Mouse (Mus musculus) ovary, postnatal 14 days (tissue): ENCODE data around the gene Krtap4-1.
"Not testable (repeated sequence)": the region's sequence is repeated elsewhere in the genome, so short reads cannot be mapped to it uniquely, and the experiment has no call there.

Experiments
- DNase-seq: peaks from one replicate; pipeline ENCODE4 v3.0.0; 2022; ENCODE audit warnings: low spot score

Gene Krtap4-1

DNA sequence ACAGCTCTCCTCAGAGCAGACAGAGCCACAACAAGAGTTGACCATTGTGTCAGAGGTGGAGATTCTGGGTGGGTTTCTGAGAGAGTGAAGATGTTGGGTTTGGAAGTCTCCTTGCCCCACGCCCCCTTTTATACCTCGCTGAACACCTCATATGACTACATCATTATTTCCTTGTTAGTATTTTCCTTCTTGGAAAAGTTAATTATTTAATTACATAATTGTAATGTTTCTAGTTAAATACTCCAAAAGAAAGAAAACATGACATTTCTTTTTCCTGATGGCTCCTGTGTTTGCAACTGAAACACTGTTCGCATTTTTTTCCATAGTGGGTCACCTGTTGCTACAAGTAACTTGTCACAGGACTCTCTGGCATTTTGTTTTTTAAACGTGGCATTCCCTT, at the start of gene Krtap4-1:
TSS of gene Krtap4-1 (minus strand) at position 101 of the 400 bp plus-strand sequence.
- no peak for DNase-seq

GRCm38 (mm10) chr11:99665860-99666259, 37.8 kb upstream of the Krtap4-1 start, which contains the start of gene Krtap4-6:
Gene Krtap4-6 (minus strand): TSS chr11:99665960.
- DNase-seq, result no peak

DNA sequence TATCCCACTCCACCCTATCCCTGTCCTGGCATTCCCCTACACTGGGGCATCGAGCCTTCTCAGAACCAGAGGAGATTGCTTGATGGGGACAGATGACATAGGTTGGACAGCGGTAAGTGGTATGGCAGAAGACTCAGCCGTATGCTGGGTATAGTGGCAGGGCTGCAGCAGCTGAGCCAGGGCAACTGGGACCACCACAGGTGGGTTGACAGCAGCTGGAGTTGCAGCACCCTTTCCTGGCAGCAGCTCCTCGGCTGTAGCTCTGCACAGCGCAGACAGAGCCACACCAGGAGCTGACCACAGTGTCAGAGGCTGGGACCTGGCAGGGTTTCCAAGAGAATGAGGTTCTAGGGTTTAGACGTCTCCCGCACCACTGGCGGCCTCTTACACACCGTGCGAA, 34.8 kb upstream of the Krtap4-1 start:
- DNase-seq, result no peak

DNA sequence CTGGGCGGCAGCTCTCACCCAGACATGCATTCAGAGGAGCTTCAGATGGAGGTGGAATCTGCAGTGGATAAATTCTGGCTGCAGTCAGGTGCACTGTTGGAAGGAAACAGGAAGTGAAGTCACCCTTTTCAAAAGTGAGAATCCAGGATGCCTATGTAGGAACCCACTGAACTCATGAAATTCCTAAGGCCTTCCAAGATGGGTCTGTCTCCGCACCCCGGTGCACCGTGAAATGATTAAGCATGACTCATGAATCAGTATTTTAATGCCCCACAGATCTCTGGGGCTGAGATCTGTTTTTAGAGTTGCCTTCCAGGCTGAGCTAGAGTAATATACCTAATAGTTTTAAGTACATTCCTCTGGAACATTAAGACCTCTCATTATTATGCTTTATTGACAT, 31.2 kb upstream of the Krtap4-1 start:
- no peak for DNase-seq

- DNase-seq, result not testable (repeated sequence)
Measured at GRCm38 (mm10) chr11:99658467-99659010, 30.5 kb upstream of the Krtap4-1 start, which contains the start of gene Gm11563. Gene Gm11563 (minus strand): TSS chr11:99658960.

- no peak for DNase-seq
Measured at GRCm38 (mm10) chr11:99657051-99657450, 29.0 kb upstream of the Krtap4-1 start.

- no peak for DNase-seq
Measured at GRCm38 (mm10) chr11:99650136-99650535, 22.1 kb upstream of the Krtap4-1 start, which contains the start of gene Gm11555. Gene Gm11555 (minus strand): TSS chr11:99650236.

DNA sequence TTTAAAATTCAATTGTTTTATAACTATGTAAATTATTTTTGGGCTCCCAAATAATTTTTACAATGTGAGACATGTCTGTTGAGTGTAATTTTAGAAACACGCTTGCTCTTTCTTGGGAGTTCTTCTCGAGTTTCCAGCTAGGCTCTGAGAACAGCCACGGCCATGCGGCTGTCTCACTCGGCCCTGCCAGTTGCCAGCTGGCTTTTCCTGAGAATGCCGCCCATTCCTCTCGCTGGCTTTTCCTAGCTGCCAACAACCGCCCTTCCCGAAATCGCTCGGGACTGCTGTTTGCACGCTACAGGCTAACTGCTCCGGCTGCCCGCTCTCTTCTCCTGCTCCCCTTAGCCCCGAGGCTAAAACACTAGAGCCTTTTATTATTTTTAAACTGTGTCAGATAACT, 18.4 kb upstream of the Krtap4-1 start:
- DNase-seq, result no peak

DNA sequence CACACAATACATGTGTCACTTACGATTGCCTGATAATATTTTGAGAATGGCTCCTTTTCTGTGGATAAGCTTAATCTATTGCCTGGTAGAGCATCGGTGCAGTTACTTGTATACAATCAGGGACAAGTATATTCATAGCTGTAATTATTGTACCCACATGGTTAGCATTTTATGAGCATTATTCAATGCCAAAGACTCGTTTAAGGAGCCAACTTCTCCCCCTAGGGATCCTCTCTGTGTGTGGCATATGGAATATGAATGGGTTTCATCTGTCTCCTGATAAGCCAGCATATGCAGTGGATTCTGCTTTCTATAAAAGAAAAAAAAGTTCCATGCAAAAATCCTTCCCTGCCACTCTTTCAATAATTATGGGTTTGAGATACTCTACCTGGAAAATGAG, 16.3 kb upstream of the Krtap4-1 start:
- no peak for DNase-seq

DNA sequence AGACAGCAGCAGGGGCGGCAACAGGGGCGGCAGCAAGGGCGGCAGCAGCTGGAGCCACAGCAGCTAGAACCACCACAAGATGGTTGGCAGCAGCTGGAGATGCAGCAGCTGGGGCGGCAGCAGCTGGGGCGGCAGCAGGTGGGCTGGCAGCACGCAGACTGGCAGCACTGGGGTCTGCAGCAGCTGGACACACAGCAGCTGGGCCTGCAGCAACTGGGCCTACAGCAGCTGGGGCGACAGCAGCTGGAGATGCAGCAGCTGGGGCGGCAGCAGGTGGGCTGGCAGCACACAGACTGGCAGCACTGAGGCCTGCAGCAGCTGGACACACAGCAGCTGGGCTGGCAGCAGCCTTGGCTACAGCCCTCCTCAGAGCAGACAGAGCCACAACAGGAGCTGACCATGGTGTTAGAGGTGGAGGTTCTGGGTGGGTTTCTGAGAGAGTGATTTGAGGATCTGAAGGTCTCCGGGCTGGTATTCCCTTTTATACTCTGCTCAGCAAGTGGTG, 15.6 kb upstream of the Krtap4-1 start, which contains the start of gene Krtap4-7:
TSS of gene Krtap4-7 (minus strand) at position 455 of the 505 bp plus-strand sequence.
- DNase-seq, result not testable (repeated sequence)

DNA sequence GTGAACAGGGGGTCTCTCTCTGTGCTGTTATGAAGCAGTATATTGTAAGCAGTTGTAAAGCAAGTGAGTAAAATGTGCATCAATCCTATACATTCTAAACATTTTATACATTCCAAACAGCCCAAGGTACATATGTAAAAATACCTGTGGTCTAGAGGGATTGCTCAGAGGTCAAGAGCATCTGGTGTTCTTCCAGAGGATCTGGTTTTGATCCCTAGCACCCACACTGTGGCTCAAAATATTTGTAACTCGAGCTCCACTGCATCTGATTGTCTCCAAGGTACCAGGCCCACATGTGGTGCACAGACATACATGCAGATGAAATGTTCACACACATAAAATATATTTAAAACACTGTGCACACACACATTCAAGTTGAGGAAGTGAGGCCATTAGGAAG, 12.9 kb upstream of the Krtap4-1 start:
- DNase-seq, result no peak

- no peak for DNase-seq
Measured at GRCm38 (mm10) chr11:99637086-99637485, 9.0 kb upstream of the Krtap4-1 start.

- no peak for DNase-seq
Measured at GRCm38 (mm10) chr11:99634653-99635134, 6.7 kb upstream of the Krtap4-1 start, which contains the start of gene Krtap4-2. Gene Krtap4-2 (minus strand): TSS chr11:99635084.

GRCm38 (mm10) chr11:99633293-99633692, 5.3 kb upstream of the Krtap4-1 start:
- no peak for DNase-seq

DNA sequence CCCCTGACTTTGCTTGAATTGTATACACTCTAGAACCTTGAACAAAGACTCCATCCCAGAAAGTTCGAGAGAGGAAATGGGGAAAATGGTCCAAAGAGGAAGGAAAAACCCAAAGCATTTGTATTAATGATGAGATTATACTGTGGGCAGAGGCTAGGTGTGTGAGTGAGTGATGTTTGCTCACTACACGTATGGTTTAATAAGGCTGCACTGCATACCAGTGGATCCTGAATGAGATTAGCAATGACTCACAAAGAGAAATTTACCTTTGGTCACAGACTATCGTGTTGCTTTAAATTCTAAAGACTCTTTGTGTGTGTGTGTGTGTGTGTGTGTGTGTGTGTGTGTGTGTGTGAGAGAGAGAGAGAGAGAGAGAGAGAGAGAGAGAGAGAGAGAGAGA, 2.9 kb upstream of the Krtap4-1 start:
- no peak for DNase-seq

DNA sequence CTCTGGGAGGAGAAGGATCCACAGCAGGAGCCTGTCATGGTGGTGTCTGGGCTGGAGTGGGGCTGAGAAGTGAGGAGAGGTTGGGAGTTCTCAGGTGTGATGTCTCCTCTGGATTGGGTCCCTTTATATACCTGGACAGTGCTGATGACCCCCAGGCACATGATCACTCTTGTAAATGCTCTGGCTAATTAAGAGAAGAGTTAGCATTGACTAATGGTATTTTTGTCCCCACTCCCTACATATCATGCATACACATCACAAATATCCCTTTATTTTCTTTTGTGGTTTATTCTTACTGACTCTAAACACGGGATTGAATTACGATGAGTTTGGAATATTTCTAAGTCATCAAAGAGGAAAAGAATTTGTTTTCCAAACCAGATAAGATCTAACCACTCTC, 7.7 kb downstream of the Krtap4-1 start, which contains the start of gene Gm11562:
TSS of gene Gm11562 (minus strand) at position 101 of the 400 bp plus-strand sequence.
- no peak for DNase-seq

GRCm38 (mm10) chr11:99614796-99615363, 13.2 kb downstream of the Krtap4-1 start, which contains the start of gene Krtap2-4:
Gene Krtap2-4 (minus strand): TSS chr11:99614846.
- no peak for DNase-seq

DNA sequence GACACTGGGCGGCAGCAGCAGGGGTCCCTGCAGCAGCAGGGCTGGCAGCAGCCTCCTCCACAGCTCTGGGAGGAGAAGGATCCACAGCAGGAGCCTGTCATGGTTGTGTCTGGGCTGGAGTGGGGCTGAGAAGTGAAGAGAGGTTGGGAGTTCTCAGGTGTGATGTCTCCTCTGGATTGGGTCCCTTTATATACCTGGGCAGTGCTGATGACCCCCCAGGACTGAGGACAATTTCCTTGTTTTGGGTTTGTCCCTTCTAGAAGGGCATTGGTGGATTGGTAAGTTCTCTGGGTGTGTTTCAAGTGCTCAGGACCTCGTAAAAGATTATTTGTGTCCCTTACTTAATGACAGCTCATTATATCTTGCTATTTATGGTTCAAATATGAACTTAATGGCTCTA, 17.9 kb downstream of the Krtap4-1 start, which contains the start of gene Gm11937:
TSS of gene Gm11937 (minus strand) at position 101 of the 400 bp plus-strand sequence.
- not testable (repeated sequence) for DNase-seq

DNA sequence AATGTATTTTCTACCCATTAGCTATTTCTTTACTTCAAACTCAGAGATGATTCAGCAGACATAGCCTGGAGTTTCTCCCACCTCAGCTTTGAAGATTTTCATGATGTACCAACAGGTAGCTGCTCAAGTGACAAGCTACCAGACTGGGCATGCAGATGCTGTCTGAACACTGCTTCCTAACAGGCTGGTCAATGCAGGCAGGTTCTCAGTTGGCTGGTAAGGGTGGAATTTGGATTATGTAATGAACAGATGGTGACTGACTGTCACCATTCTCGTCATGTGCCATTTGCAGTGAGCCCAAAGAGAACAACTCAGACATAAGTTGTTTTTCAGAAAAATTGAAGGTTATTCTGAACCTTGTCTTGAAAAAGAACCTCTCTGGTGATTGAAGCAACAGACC, 18.9 kb downstream of the Krtap4-1 start:
- no peak for DNase-seq

DNA sequence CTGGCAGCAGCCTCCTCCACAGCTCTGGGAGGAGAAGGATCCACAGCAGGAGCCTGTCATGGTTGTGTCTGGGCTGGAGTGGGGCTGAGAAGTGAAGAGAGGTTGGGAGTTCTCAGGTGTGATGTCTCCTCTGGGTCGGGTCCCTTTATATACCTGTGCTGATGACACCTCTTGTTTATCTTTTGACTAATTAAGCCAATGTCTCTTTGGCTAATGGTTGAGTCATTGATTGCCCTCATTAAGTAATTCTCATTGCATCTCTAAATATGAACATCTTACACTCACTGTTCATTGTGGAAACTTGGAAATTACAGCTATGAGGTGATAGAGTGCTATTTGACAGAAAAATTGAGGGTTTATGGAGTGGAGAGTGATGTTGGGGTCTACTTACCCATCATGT, 24.8 kb downstream of the Krtap4-1 start, which contains the start of gene Gm11938:
TSS of gene Gm11938 (minus strand) at position 101 of the 400 bp plus-strand sequence.
- DNase-seq, result not testable (repeated sequence)

- DNase-seq, result not testable (repeated sequence)
Measured at GRCm38 (mm10) chr11:99597742-99598141, 30.3 kb downstream of the Krtap4-1 start, which contains the start of gene Krtap9-3. Gene Krtap9-3 (minus strand): TSS chr11:99598105.

- DNase-seq, result no peak
Measured at GRCm38 (mm10) chr11:99590981-99591380, 37.1 kb downstream of the Krtap4-1 start, which contains the start of gene Krtap1-3. Gene Krtap1-3 (minus strand): TSS chr11:99591339.

- DNase-seq, result no peak
Measured at GRCm38 (mm10) chr11:99585096-99585495, 42.9 kb downstream of the Krtap4-1 start.
